8 mouse cellular contexts compared by ENCODE assay signal in the genomic region with DNA sequence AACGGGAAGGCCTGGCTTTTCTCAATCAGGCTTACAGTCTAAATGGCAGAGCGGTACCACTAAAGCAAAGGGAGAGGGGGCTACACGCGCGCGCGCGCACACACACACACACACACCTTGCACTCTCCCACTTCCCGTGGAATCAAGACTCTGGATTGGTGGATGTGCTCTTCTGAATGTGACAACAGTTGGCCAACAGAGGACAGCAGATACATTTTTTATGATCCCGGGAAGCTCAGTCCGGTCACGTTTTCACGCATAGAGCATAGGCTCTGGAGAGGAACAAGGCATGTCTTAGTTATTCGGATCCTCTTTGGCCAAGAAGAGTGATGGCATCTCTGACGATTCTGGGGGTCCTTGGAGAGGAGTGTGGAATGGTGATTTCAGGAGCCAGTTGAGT.
DNase-seq lines count a peak whose midpoint lies in the region; ATAC-seq and TF ChIP-seq lines count a peak whose summit lies in the region.

No protein-coding gene starts in this region.

- H3K27me3 ChIP-seq in liver, adult 2 months (ENCODE audit: control insufficient read depth, insufficient read depth, low read length), result no peaks in the 10 kb centered on the region
- H3K27me3 ChIP-seq in embryonic facial prominence, embryonic 10.5 days (replicated peaks; ENCODE audit: low read depth, poor library complexity, severe bottlenecking), result peaks cover 80% of the 10 kb centered on the region
- no peaks in the 10 kb centered on the region for H3K27me3 ChIP-seq in heart, embryonic 16.5 days (ENCODE audit: control insufficient read depth, insufficient read depth, low read length)
- H3K27me3 ChIP-seq in liver, embryonic 12.5 days (replicated peaks), result peaks cover 36% of the 10 kb centered on the region
- no peaks in the 10 kb centered on the region for H3K27me3 ChIP-seq in stomach, embryonic 14.5 days (ENCODE audit: control insufficient read depth, insufficient read depth, low read length)

- ATAC-seq in heart, embryonic 16.5 days (replicated peaks; ENCODE audit: extremely low read depth, insufficient read depth, low FRiP score), result no peak
- ATAC-seq in liver, embryonic 12.5 days, result no peak
- ATAC-seq in stomach, embryonic 14.5 days (ENCODE audit: insufficient number of reproducible peaks, insufficient read depth, low FRiP score, low read depth), result peak; percentile 16; the same call in 1 of the 2 replicates

- H3K79me2 ChIP-seq in liver, adult 2 months (ENCODE audit: control insufficient read depth, insufficient read depth, low read length), result no peaks in the 10 kb centered on the region

- H3K9me3 ChIP-seq in embryonic facial prominence, embryonic 10.5 days, result no peaks in the 10 kb centered on the region
- no peaks in the 10 kb centered on the region for H3K9me3 ChIP-seq in heart, embryonic 16.5 days (replicated peaks; ENCODE audit: control insufficient read depth, low read length)
- H3K9me3 ChIP-seq in liver, embryonic 12.5 days (replicated peaks), result no peaks in the 10 kb centered on the region
- no peaks in the 10 kb centered on the region for H3K9me3 ChIP-seq in stomach, embryonic 14.5 days (ENCODE audit: control insufficient read depth, low read depth, low read length)

- peak; percentile 31; the same call in 1 of the 2 replicates for TF ChIP-seq CTCF in liver, adult 2 months (IDR thresholded peaks at IDR 0.05; ENCODE audit: low read depth, low read length)

- WGBS in liver, adult 2 months, result 34% methylated on average over 15 of the region's 15 CpGs
- WGBS in embryonic facial prominence, embryonic 10.5 days, result 22% methylated on average over 15 of the region's 15 CpGs
- WGBS in heart, embryonic 16.5 days, result 20% methylated on average over 15 of the region's 15 CpGs
- WGBS in liver, embryonic 12.5 days (ENCODE audit: insufficient replicate concordance), result 46% methylated on average over 15 of the region's 15 CpGs
- 19% methylated on average over 15 of the region's 15 CpGs for WGBS in stomach, embryonic 14.5 days

- DNase-seq in liver, adult 2 months (ENCODE audit: extremely low read depth, low read depth, low spot score), result peak; percentile 26
- DNase-seq in liver, result no peak
- DNase-seq in embryonic facial prominence, embryonic 10.5 days (ENCODE audit: low spot score), result peak; percentile 48
- DNase-seq in testis, postnatal 14 days (ENCODE audit: low spot score), result no peak
- no peak for DNase-seq in thymus, postnatal 25 days

- no peaks in the 10 kb centered on the region for H3K4me1 ChIP-seq in liver, adult 2 months (ENCODE audit: control insufficient read depth, insufficient read depth, low read length)
- peaks cover 33% of the 10 kb centered on the region for H3K4me1 ChIP-seq in embryonic facial prominence, embryonic 10.5 days
- peaks cover 8% of the 10 kb centered on the region for H3K4me1 ChIP-seq in heart, embryonic 16.5 days (ENCODE audit: control insufficient read depth, insufficient read depth, low read length)
- H3K4me1 ChIP-seq in liver, embryonic 12.5 days, result peaks cover 61% of the 10 kb centered on the region
- peaks cover 10% of the 10 kb centered on the region; the same call in 1 of the 2 replicates for H3K4me1 ChIP-seq in stomach, embryonic 14.5 days (ENCODE audit: control insufficient read depth, insufficient read depth, low read length)

- H3K9ac ChIP-seq in liver, adult 2 months (ENCODE audit: low read depth, low read length), result no peak overlapping the region
- peak overlapping the region; percentile 88 for H3K9ac ChIP-seq in heart, embryonic 16.5 days (ENCODE audit: low read length)
- H3K9ac ChIP-seq in liver, embryonic 12.5 days, result no peak overlapping the region
- H3K9ac ChIP-seq in stomach, embryonic 14.5 days (replicated peaks; ENCODE audit: low read depth, low read length), result no peak overlapping the region

- no peaks in the 10 kb centered on the region for H3K36me3 ChIP-seq in liver, adult 2 months (ENCODE audit: control insufficient read depth, insufficient read depth, low read length)
- no peaks in the 10 kb centered on the region for H3K36me3 ChIP-seq in embryonic facial prominence, embryonic 10.5 days (replicated peaks)
- no peaks in the 10 kb centered on the region for H3K36me3 ChIP-seq in heart, embryonic 16.5 days (ENCODE audit: control insufficient read depth, insufficient read depth)
- no peaks in the 10 kb centered on the region for H3K36me3 ChIP-seq in liver, embryonic 12.5 days
- no peaks in the 10 kb centered on the region for H3K36me3 ChIP-seq in stomach, embryonic 14.5 days (ENCODE audit: control insufficient read depth, insufficient read depth, low read length)

- H3K27ac ChIP-seq in liver, adult 2 months (replicated peaks; ENCODE audit: insufficient read depth, low read depth, low read length), result no peak overlapping the region
- no peak overlapping the region for H3K27ac ChIP-seq in embryonic facial prominence, embryonic 10.5 days (replicated peaks)
- H3K27ac ChIP-seq in heart, embryonic 16.5 days (ENCODE audit: low read length), result no peak overlapping the region
- no peak overlapping the region for H3K27ac ChIP-seq in liver, embryonic 12.5 days
- no peak overlapping the region for H3K27ac ChIP-seq in stomach, embryonic 14.5 days (ENCODE audit: low read length)

- no peak for TF ChIP-seq POLR2A in liver, adult 2 months (IDR thresholded peaks at IDR 0.05; ENCODE audit: extremely low read depth, insufficient read depth, low read length)

- no peak overlapping the region for H3K4me3 ChIP-seq in liver, adult 2 months (ENCODE audit: insufficient read depth, low read depth, low read length)
- H3K4me3 ChIP-seq in embryonic facial prominence, embryonic 10.5 days, result peak overlapping the region; percentile 86
- H3K4me3 ChIP-seq in heart, embryonic 16.5 days (ENCODE audit: low read length), result peak overlapping the region; percentile 88
- peak overlapping the region; percentile 78; the same call in 1 of the 2 replicates for H3K4me3 ChIP-seq in liver, embryonic 12.5 days
- peak overlapping the region; percentile 84; the same call in 1 of the 2 replicates for H3K4me3 ChIP-seq in stomach, embryonic 14.5 days (ENCODE audit: low read depth, low read length)

- H3K4me2 ChIP-seq in heart, embryonic 16.5 days (ENCODE audit: low read depth, low read length), result peak overlapping the region; percentile 97
- H3K4me2 ChIP-seq in liver, embryonic 12.5 days, result peak overlapping the region; percentile 100
- peak overlapping the region; percentile 97 for H3K4me2 ChIP-seq in stomach, embryonic 14.5 days (replicated peaks; ENCODE audit: low read depth, low read length)

Comparison
In these comparisons a context has a peak if more than half of its experiments do, and no peak if none do; other contexts are left out.
1. DNase-seq: peak in liver, adult 2 months (single experiment) and embryonic facial prominence, embryonic 10.5 days (single experiment); none in liver (single experiment), testis, postnatal 14 days (single experiment) and thymus, postnatal 25 days (single experiment).
2. Peak in every context shown above with its lines, with median percentiles within 50 percentile points of each other: H3K4me2 ChIP-seq.